ENCODE assay signal across 16 mouse cellular contexts in the genomic region with DNA sequence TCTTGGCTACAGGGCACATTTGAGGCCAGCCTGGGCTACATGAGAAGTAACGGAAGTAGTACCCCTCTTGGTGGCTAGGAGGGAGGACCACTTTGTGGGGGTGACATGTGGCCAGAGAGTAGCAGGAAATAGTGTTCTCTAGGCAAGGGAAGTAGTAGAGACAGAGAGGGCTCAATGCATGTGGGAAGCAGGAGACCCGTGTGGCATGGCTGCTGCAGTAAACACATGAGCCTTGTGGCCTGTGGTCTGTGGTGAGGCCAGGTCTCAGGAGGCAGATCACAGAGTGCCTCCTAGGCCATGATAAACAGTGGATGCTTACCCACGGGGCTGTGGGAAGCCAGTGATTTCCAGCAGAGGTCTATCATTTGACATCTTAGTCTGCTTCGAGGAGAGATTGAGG. TPM values are rescaled to one million over a fixed set of nuclear protein-coding genes. Genes with fewer than 3 reads are reported as not detected.
DNase-seq lines count a peak whose midpoint lies in the region; ATAC-seq lines count a peak whose summit lies in the region.
"Had no signal": no experiment of that assay in that cellular context is flagged by ENCODE, and none has a peak within 500 bp of the region (broad histone marks: within the 10 kb centered on the region; RNA-seq: fewer than 3 reads in every experiment).

No protein-coding gene starts in this region.

- no peak overlapping the region for H3K4me3 ChIP-seq in hindbrain, embryonic 13.5 days
- H3K4me3 ChIP-seq in hindbrain, embryonic 14.5 days (replicated peaks; ENCODE audit: low read length): no peak overlapping the region
- H3K4me3 ChIP-seq in liver, embryonic 13.5 days (replicated peaks): no peak overlapping the region
- H3K4me3 ChIP-seq in forebrain, embryonic 13.5 days: no peak overlapping the region
- H3K4me3 ChIP-seq: embryonic facial prominence, embryonic 13.5 days; forebrain, embryonic 12.5 days; kidney, embryonic 15.5 days; limb, embryonic 15.5 days; midbrain, embryonic 12.5 days had no signal

- H3K4me1 ChIP-seq in hindbrain, embryonic 13.5 days (replicated peaks): peaks cover 14% of the 10 kb centered on the region
- H3K4me1 ChIP-seq in hindbrain, embryonic 14.5 days (replicated peaks; ENCODE audit: control insufficient read depth, insufficient read depth, low read length): 0 out of 2 replicates have a peak, but pooled peaks cover 5% of the 10 kb centered on the region
- peaks cover 31% of the 10 kb centered on the region for H3K4me1 ChIP-seq in liver, embryonic 13.5 days (replicated peaks)
- H3K4me1 ChIP-seq in forebrain, embryonic 13.5 days: no peaks in the 10 kb centered on the region
- H3K4me1 ChIP-seq: kidney, embryonic 15.5 days had no signal

- H3K9ac ChIP-seq in hindbrain, embryonic 13.5 days: 0 out of 2 replicates have a peak overlapping the region, but pooled peaks have one; percentile 39
- H3K9ac ChIP-seq in hindbrain, embryonic 14.5 days: no peak overlapping the region
- no peak overlapping the region for H3K9ac ChIP-seq in liver, embryonic 13.5 days
- no peak overlapping the region for H3K9ac ChIP-seq in forebrain, embryonic 13.5 days
- H3K9ac ChIP-seq: embryonic facial prominence, embryonic 13.5 days; forebrain, embryonic 12.5 days; kidney, embryonic 15.5 days; limb, embryonic 15.5 days; midbrain, embryonic 12.5 days had no signal

- H3K4me2 ChIP-seq in hindbrain, embryonic 13.5 days: no peak overlapping the region
- no peak overlapping the region for H3K4me2 ChIP-seq in hindbrain, embryonic 14.5 days (replicated peaks)
- no peak overlapping the region for H3K4me2 ChIP-seq in liver, embryonic 13.5 days
- H3K4me2 ChIP-seq in forebrain, embryonic 13.5 days: no peak overlapping the region
- H3K4me2 ChIP-seq: embryonic facial prominence, embryonic 13.5 days; forebrain, embryonic 12.5 days; kidney, embryonic 15.5 days; limb, embryonic 15.5 days; midbrain, embryonic 12.5 days had no signal

- H3K9me3 ChIP-seq in hindbrain, embryonic 13.5 days: no peaks in the 10 kb centered on the region
- no peaks in the 10 kb centered on the region for H3K9me3 ChIP-seq in hindbrain, embryonic 14.5 days (ENCODE audit: control insufficient read depth, low read length)
- no peaks in the 10 kb centered on the region for H3K9me3 ChIP-seq in liver, embryonic 13.5 days (replicated peaks)
- H3K9me3 ChIP-seq in forebrain, embryonic 13.5 days (replicated peaks): no peaks in the 10 kb centered on the region
- H3K9me3 ChIP-seq: embryonic facial prominence, embryonic 13.5 days; forebrain, embryonic 12.5 days; kidney, embryonic 15.5 days; limb, embryonic 15.5 days; midbrain, embryonic 12.5 days had no signal

- peaks cover 97% of the 10 kb centered on the region for H3K36me3 ChIP-seq in hindbrain, embryonic 13.5 days
- H3K36me3 ChIP-seq in hindbrain, embryonic 14.5 days (replicated peaks; ENCODE audit: control insufficient read depth, insufficient read depth): peaks cover 99% of the 10 kb centered on the region
- H3K36me3 ChIP-seq in liver, embryonic 13.5 days: peaks cover 98% of the 10 kb centered on the region
- peaks cover 99% of the 10 kb centered on the region for H3K36me3 ChIP-seq in forebrain, embryonic 13.5 days (ENCODE audit: poor library complexity, severe bottlenecking)

- WGBS in hindbrain, embryonic 13.5 days: 88% methylated on average over 4 of the region's 4 CpGs
- whole genome bisulfite sequencing in hindbrain, embryonic 14.5 days: 87% methylated on average over 4 of the region's 4 CpGs
- WGBS in liver, embryonic 13.5 days (ENCODE audit: insufficient replicate concordance): 57% methylated on average over 4 of the region's 4 CpGs
- 93% methylated on average over 4 of the region's 4 CpGs for WGBS in forebrain, embryonic 13.5 days

- no peak overlapping the region for H3K27ac ChIP-seq in hindbrain, embryonic 13.5 days
- H3K27ac ChIP-seq in hindbrain, embryonic 14.5 days: no peak overlapping the region
- H3K27ac ChIP-seq in liver, embryonic 13.5 days: 0 out of 2 replicates have a peak overlapping the region, but pooled peaks have one; percentile 5
- no peak overlapping the region for H3K27ac ChIP-seq in forebrain, embryonic 13.5 days
- H3K27ac ChIP-seq: embryonic facial prominence, embryonic 13.5 days; forebrain, embryonic 12.5 days; hindbrain, postnatal 0 days; kidney, embryonic 15.5 days; limb, embryonic 15.5 days; midbrain, embryonic 12.5 days had no signal

- no peak for ATAC-seq in hindbrain, embryonic 13.5 days (ENCODE audit: low FRiP score)
- ATAC-seq in hindbrain, embryonic 14.5 days (ENCODE audit: low FRiP score): no peak
- no peak for ATAC-seq in liver, embryonic 13.5 days (ENCODE audit: low read depth)
- no peak for ATAC-seq in forebrain, embryonic 13.5 days

- no peaks in the 10 kb centered on the region for H3K27me3 ChIP-seq in hindbrain, embryonic 13.5 days
- H3K27me3 ChIP-seq in hindbrain, embryonic 14.5 days (ENCODE audit: control insufficient read depth, insufficient read depth, low read length): no peaks in the 10 kb centered on the region
- no peaks in the 10 kb centered on the region for H3K27me3 ChIP-seq in liver, embryonic 13.5 days
- no peaks in the 10 kb centered on the region for H3K27me3 ChIP-seq in forebrain, embryonic 13.5 days
- H3K27me3 ChIP-seq: embryonic facial prominence, embryonic 13.5 days; forebrain, embryonic 12.5 days; kidney, embryonic 15.5 days; limb, embryonic 15.5 days; midbrain, embryonic 12.5 days had no signal

- DNase-seq in hindbrain, embryonic 14.5 days (ENCODE audit: low spot score): no peak
- peak; percentile 81 for DNase-seq in 416B (ENCODE audit: low read depth)
- DNase-seq in T-cell, adult 2 months (ENCODE audit: low spot score): peak; percentile 84
- no peak for DNase-seq in liver, embryonic 13.5 days
- no peak for DNase-seq in embryo, embryonic 10.5 days (ENCODE audit: low spot score)
- DNase-seq: cerebellum, adult 11 months; cerebellum, postnatal 36 days; lung, postnatal 10 days had no signal

RNA-seq across cellular contexts. Expression of gene Fkrp, which starts 10.7 kb away (rescaled TPM):
- polyA plus RNA-seq in hindbrain, embryonic 13.5 days (2015; fragmentation: Nextera tagmentation; extraction: Ambion mirVana): 43.6 and 45.3 TPM in 2 replicates
- 44.7 and 48.5 TPM in 2 replicates for polyA plus RNA-seq in hindbrain, embryonic 14.5 days (2014; fragmentation: Nextera tagmentation; extraction: Ambion mirVana)
- 10.0 and 10.7 TPM in 2 replicates for polyA plus RNA-seq in liver, embryonic 13.5 days (2015; fragmentation: Nextera tagmentation; extraction: Ambion mirVana)
- 24.0 and 28.0 TPM in 2 replicates for polyA plus RNA-seq in forebrain, embryonic 13.5 days (2015; fragmentation: Nextera tagmentation; extraction: Ambion mirVana)

RNA-seq across cellular contexts. Expression of gene Strn4, which starts 11.6 kb away (rescaled TPM):
- 159 and 172 TPM in 2 replicates for polyA plus RNA-seq in hindbrain, embryonic 13.5 days (2015; fragmentation: Nextera tagmentation; extraction: Ambion mirVana)
- 174 and 197 TPM in 2 replicates for polyA plus RNA-seq in hindbrain, embryonic 14.5 days (2014; fragmentation: Nextera tagmentation; extraction: Ambion mirVana)
- 32.8 and 34.0 TPM in 2 replicates for polyA plus RNA-seq in liver, embryonic 13.5 days (2015; fragmentation: Nextera tagmentation; extraction: Ambion mirVana)
- polyA plus RNA-seq in forebrain, embryonic 13.5 days (2015; fragmentation: Nextera tagmentation; extraction: Ambion mirVana): 147 and 164 TPM in 2 replicates

RNA-seq across cellular contexts. Expression of gene Prkd2, which starts 15.4 kb away (rescaled TPM):
- 6.6 and 7.3 TPM in 2 replicates for polyA plus RNA-seq in hindbrain, embryonic 13.5 days (2015; fragmentation: Nextera tagmentation; extraction: Ambion mirVana)
- 5.6 and 5.8 TPM in 2 replicates for polyA plus RNA-seq in hindbrain, embryonic 14.5 days (2014; fragmentation: Nextera tagmentation; extraction: Ambion mirVana)
- 2.7 and 3.5 TPM in 2 replicates for polyA plus RNA-seq in liver, embryonic 13.5 days (2015; fragmentation: Nextera tagmentation; extraction: Ambion mirVana)
- polyA plus RNA-seq in forebrain, embryonic 13.5 days (2015; fragmentation: Nextera tagmentation; extraction: Ambion mirVana): 7.7 and 8.3 TPM in 2 replicates

RNA-seq across cellular contexts. Expression of gene Slc1a5, which starts 46.1 kb away (rescaled TPM):
- 8.6 and 8.7 TPM in 2 replicates for polyA plus RNA-seq in hindbrain, embryonic 13.5 days (2015; fragmentation: Nextera tagmentation; extraction: Ambion mirVana)
- polyA plus RNA-seq in hindbrain, embryonic 14.5 days (2014; fragmentation: Nextera tagmentation; extraction: Ambion mirVana): 5.9 and 6.8 TPM in 2 replicates
- 92.3 and 93.0 TPM in 2 replicates for polyA plus RNA-seq in liver, embryonic 13.5 days (2015; fragmentation: Nextera tagmentation; extraction: Ambion mirVana)
- polyA plus RNA-seq in forebrain, embryonic 13.5 days (2015; fragmentation: Nextera tagmentation; extraction: Ambion mirVana): 16.0 and 17.1 TPM in 2 replicates

RNA-seq across cellular contexts. Expression of gene Dact3, which starts 47.8 kb away (rescaled TPM):
- polyA plus RNA-seq in hindbrain, embryonic 13.5 days (2015; fragmentation: Nextera tagmentation; extraction: Ambion mirVana): 2.8 and 2.9 TPM in 2 replicates
- 5.8 and 6.6 TPM in 2 replicates for polyA plus RNA-seq in hindbrain, embryonic 14.5 days (2014; fragmentation: Nextera tagmentation; extraction: Ambion mirVana)
- 0.15 and 0.17 TPM in 2 replicates for polyA plus RNA-seq in liver, embryonic 13.5 days (2015; fragmentation: Nextera tagmentation; extraction: Ambion mirVana)
- 2.0 and 2.3 TPM in 2 replicates for polyA plus RNA-seq in forebrain, embryonic 13.5 days (2015; fragmentation: Nextera tagmentation; extraction: Ambion mirVana)

Comparison
In these comparisons a context has a peak if more than half of its experiments do, and no peak if none do; other contexts are left out.
1. DNase-seq: peak in 416B (single experiment) and T-cell, adult 2 months (single experiment); none in hindbrain, embryonic 14.5 days (single experiment), liver, embryonic 13.5 days (single experiment) and embryo, embryonic 10.5 days (single experiment).